Mouse (Mus musculus) myocyte (in vitro differentiated cells): ENCODE measurements around the gene Ulk4. TPM values are rescaled to one million over a fixed set of nuclear protein-coding genes. Genes with fewer than 3 reads are reported as not detected.

ENCODE experiments used
- H3K27me3 ChIP-seq: one replicate; pipeline ENCODE4 v1.6.1; 2011; ENCODE audit not compliant: control insufficient read depth, insufficient read depth, insufficient read length
- H3K36me3 ChIP-seq: one replicate; pipeline ENCODE4 v1.6.1; 2011; ENCODE audit not compliant: control insufficient read depth, insufficient read depth
- H3K4me2 ChIP-seq: one replicate; pipeline ENCODE4 v1.6.1; 2011; ENCODE audit warnings: low read depth, control low read depth
- H3K4me3 ChIP-seq: one replicate; pipeline ENCODE4 v1.5.1; 2011; ENCODE audit warnings: mild to moderate bottlenecking, control low read depth, moderate library complexity
- H3K79me2 ChIP-seq: one replicate; pipeline ENCODE4 v1.6.1; 2011; ENCODE audit not compliant: control insufficient read depth, insufficient read depth
- H3ac ChIP-seq: one replicate; pipeline ENCODE4 v1.6.1; 2011; ENCODE audit not compliant: control insufficient read depth, insufficient read length
- CEBPB ChIP-seq: IDR thresholded peaks from 2 replicates; pipeline ENCODE4 v1.6.1; 2011; ENCODE audit warnings: mild to moderate bottlenecking, moderate library complexity; ENCODE audit not compliant: poor library complexity, insufficient read depth, severe bottlenecking
- E2F4 ChIP-seq: IDR thresholded peaks from one replicate; pipeline ENCODE4 v1.6.1; 2011; ENCODE audit warnings: mild to moderate bottlenecking, control low read depth, moderate library complexity; ENCODE audit not compliant: insufficient read depth
- MAX ChIP-seq: IDR thresholded peaks from one replicate; pipeline ENCODE4 v1.6.1; 2011; ENCODE audit warnings: low read depth, mild to moderate bottlenecking, control low read depth
- MYOD1 ChIP-seq, 3 experiments: IDR thresholded peaks; one replicate each; pipeline ENCODE4 v1.6.1; 2011; ENCODE audit warnings: control low read depth in 2 of 3, low read depth in 2 of 3, mild to moderate bottlenecking in 2 of 3, moderate library complexity in 1 of 3; ENCODE audit not compliant: insufficient read length in 2 of 3, control insufficient read depth in 1 of 3
- MYOG ChIP-seq, 3 experiments: IDR thresholded peaks; one replicate each; pipeline ENCODE4 v1.6.1; 2011; ENCODE audit warnings: control low read depth in 2 of 3, low read depth in 2 of 3, mild to moderate bottlenecking in 2 of 3; ENCODE audit not compliant: insufficient read length in 2 of 3, control insufficient read depth in 1 of 3, insufficient read depth in 1 of 3
- POLR2A ChIP-seq: IDR thresholded peaks from one replicate; pipeline ENCODE4 v1.6.1; 2011; ENCODE audit warnings: low read depth, mild to moderate bottlenecking, control low read depth, moderate library complexity; ENCODE audit not compliant: insufficient read length
- POLR2AphosphoS2 ChIP-seq: IDR thresholded peaks from one replicate; pipeline ENCODE4 v1.6.1; 2011; ENCODE audit warnings: low read depth, control low read depth; ENCODE audit not compliant: insufficient read length
- REST ChIP-seq: IDR thresholded peaks from one replicate; pipeline ENCODE4 v1.6.1; 2011; ENCODE audit warnings: mild to moderate bottlenecking, control low read depth, moderate library complexity; ENCODE audit not compliant: insufficient read depth, insufficient read length
- SRF ChIP-seq: IDR thresholded peaks from one replicate; pipeline ENCODE4 v1.6.1; 2011; ENCODE audit warnings: low read depth; ENCODE audit not compliant: control insufficient read depth, insufficient read length
- TCF12 ChIP-seq: IDR thresholded peaks from one replicate; pipeline ENCODE4 v1.6.1; 2011; ENCODE audit warnings: mild to moderate bottlenecking, control low read depth; ENCODE audit not compliant: poor library complexity, insufficient read depth, severe bottlenecking
- TCF3 ChIP-seq: IDR thresholded peaks from one replicate; pipeline ENCODE4 v1.6.1; 2011; ENCODE audit warnings: low read depth, control low read depth; ENCODE audit not compliant: insufficient read length
- USF1 ChIP-seq: IDR thresholded peaks from one replicate; pipeline ENCODE4 v1.6.1; 2011; ENCODE audit warnings: low read depth, mild to moderate bottlenecking, control low read depth, moderate library complexity
- polyA plus RNA-seq: library from polyadenylated mRNA; unstranded; fragments of >200 nt; fragmentation: generic; extraction: Trizol; gene quantifications from one replicate; pipeline ENCODE4 v1.2.1, GENCODE M21; 2012; ENCODE audit warnings: missing spikeins

The Ulk4 gene
- polyA plus RNA-seq, 1 experiment, result 0.85 TPM

DNA sequence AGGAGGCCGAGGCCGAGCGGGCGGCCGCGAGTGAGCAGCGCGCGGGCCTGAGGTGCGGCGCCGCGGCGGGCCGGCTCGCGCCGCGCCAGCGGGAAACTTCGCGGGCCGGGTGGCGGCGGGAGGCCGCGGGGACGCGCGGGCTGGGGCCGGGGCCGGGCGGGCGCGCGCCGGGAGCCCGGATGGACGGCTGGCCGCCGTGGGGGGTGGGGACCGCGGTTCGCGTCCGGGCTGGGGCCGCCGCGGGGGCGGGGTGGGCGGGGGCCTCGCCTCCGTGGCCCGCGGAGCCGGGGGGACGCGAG is 343.5 kb downstream of the Ulk4 start:
- TF ChIP-seq SRF (no peak), POLR2AphosphoS2 (no peak), MAX (no peak), REST (no peak), USF1 (no peak), MYOG (IDR thresholded peaks at IDR 0.05; ENCODE audit: control insufficient read depth in 1 of 3, insufficient read depth in 1 of 3, insufficient read length in 2 of 3, low read depth in 2 of 3) (no peak), POLR2A (no peak), E2F4 (no peak), CEBPB (no peak), MYOD1 (IDR thresholded peaks at IDR 0.05; ENCODE audit: control insufficient read depth in 1 of 3, insufficient read length in 2 of 3, low read depth in 2 of 3) (no peak)
- Histone ChIP-seq H3ac (peak overlapping the region; percentile 93), H3K27me3 (no peaks in the 10 kb centered on the region), H3K36me3 (no peaks in the 10 kb centered on the region), H3K79me2 (peaks cover 49% of the 10 kb centered on the region), H3K4me2 (no peak overlapping the region), H3K4me3 (peak overlapping the region; percentile 61)

DNA sequence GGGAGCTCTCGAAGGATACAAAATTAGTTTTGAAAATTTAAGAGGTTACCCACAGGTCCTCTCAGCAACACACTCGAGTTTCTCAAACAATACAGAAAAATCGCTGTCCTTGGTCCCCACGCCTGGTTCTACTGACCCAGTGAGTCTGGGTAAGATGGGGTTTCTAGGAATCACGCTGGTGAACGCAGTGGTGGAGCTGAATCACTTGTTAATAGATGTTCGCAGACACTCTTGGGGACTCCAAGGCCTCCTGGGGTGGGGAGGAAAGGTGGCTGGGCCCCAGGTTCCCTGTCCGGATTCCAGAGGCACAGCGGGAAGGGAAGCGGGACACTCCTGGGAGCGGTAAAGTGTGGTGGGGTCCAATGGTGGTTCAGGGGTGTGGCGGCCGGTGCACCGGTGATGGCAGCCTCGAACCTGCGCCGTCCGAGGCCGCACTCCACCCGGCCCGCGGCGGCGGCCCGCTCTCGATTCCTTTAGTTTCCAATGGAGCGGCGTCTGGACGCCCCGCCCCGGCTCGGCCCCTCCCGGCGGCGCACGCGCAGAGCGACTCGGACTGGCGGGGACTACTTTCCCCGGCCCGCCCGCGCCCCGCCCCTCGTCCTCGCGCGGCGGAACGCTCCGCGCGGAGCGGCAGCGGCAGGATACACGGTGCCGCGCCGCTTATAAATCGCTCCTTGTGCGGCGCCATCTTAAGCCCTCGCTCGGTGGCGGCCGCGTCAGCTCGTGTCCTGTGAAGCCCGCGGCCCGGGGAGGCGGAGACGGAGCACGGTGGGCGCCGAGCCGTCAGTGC is 344.0 kb downstream of the Ulk4 start:
- TF ChIP-seq POLR2AphosphoS2, result peak; percentile 98
- TF ChIP-seq TCF12, result no peak
- TF ChIP-seq MYOD1 (IDR thresholded peaks at IDR 0.05; ENCODE audit: control insufficient read depth in 1 of 3, insufficient read length in 2 of 3, low read depth in 2 of 3), result peak in 1 of 3 experiments; percentile 29
- peak; percentile 16 for TF ChIP-seq REST
- peak; percentile 54 for TF ChIP-seq SRF
- peak; percentile 97 for TF ChIP-seq POLR2A
- Histone ChIP-seq H3K36me3 (no peaks in the 10 kb centered on the region), H3K27me3 (no peaks in the 10 kb centered on the region), H3K4me2 (peak overlapping the region; percentile 40), H3K79me2 (peaks cover 44% of the 10 kb centered on the region), H3K4me3 (peak overlapping the region; percentile 61), H3ac (peak overlapping the region; percentile 93)

DNA sequence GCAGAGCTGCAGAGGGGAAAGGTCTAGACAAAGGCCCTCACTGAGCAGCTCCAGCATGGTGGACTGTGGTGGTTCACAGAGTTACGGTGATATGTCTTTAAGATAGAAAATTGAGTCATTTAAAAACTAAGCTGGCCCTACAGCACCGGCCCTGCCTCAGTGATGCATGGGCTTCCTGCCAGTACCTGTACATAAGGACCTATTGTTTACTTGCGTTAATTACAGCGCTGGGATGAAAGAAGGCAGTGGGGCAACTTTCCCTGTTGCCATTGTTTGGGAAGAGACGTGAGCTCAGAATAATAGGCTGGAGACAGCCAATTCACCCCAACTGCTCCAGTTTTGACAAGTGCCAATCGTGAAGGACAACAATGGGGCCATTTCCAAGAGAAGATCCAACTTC is 344.6 kb downstream of the Ulk4 start:
- Histone ChIP-seq H3K36me3 (no peaks in the 10 kb centered on the region), H3K4me2 (no peak overlapping the region), H3K4me3 (no peak overlapping the region), H3K79me2 (peaks cover 37% of the 10 kb centered on the region), H3ac (peak overlapping the region; percentile 93), H3K27me3 (no peaks in the 10 kb centered on the region)
- TF ChIP-seq POLR2A, result no peak

DNA sequence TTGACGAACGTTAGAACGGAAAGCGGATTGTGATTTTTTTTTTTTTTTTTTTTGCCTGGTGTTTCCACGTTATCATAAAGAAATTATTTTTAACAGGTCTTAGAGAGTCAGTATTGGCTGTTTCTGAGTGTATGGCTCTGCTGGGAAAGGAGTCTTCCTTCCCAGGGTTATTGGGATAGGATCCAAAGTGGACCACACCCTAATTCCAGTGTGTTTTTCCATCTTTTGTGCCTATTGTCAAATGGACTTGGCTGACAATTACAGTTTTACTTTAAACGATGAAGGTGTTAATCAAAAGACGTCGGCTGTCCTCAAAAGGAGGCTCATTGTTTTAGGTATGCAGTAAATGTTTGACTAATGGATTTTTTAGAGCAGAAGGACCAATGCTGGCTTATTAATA is 346.2 kb downstream of the Ulk4 start:
- peaks cover 22% of the 10 kb centered on the region for H3K79me2 ChIP-seq
- H3K4me2 ChIP-seq, result no peak overlapping the region
- no peak overlapping the region for H3ac ChIP-seq
- no peak overlapping the region for H3K4me3 ChIP-seq
- TF ChIP-seq USF1 (no peak), REST (no peak), SRF (no peak), CEBPB (no peak), MYOG (IDR thresholded peaks at IDR 0.05; ENCODE audit: control insufficient read depth in 1 of 3, insufficient read depth in 1 of 3, insufficient read length in 2 of 3, low read depth in 2 of 3) (no peak), TCF12 (no peak), MYOD1 (IDR thresholded peaks at IDR 0.05; ENCODE audit: control insufficient read depth in 1 of 3, insufficient read length in 2 of 3, low read depth in 2 of 3) (no peak), POLR2AphosphoS2 (no peak)
- H3K36me3 ChIP-seq, result no peaks in the 10 kb centered on the region
- no peaks in the 10 kb centered on the region for H3K27me3 ChIP-seq

DNA sequence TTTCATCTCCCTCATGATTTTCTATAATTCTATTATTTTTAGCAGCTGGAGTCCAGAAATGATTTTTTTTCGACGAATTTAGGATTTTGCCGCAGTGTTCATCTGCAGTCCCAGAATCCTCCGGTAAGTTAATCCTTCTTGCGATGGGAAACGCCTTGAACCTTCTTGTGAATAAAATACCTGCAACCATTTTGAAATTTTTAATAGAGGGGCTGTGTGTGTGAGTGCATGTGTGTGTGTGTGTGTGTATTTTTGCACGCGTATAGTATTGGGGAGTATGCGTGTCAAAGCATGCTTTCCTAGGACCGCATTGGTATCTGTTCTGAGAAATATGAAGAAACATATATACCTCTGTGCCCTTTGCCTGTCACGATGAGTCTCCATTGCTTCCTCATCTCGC is 347.0 kb downstream of the Ulk4 start:
- TF ChIP-seq POLR2A (no peak), REST (no peak), MYOD1 (IDR thresholded peaks at IDR 0.05; ENCODE audit: control insufficient read depth in 1 of 3, insufficient read length in 2 of 3, low read depth in 2 of 3) (no peak), USF1 (no peak), TCF3 (no peak), E2F4 (no peak), CEBPB (no peak), SRF (no peak), POLR2AphosphoS2 (no peak), TCF12 (no peak), MAX (no peak), MYOG (IDR thresholded peaks at IDR 0.05; ENCODE audit: control insufficient read depth in 1 of 3, insufficient read depth in 1 of 3, insufficient read length in 2 of 3, low read depth in 2 of 3) (no peak)

More for the DNA sequence above, 347.0 kb downstream of the Ulk4 start:
- no peaks in the 10 kb centered on the region for H3K36me3 ChIP-seq
- no peak overlapping the region for H3K4me2 ChIP-seq
- no peaks in the 10 kb centered on the region for H3K27me3 ChIP-seq
- no peak overlapping the region for H3ac ChIP-seq
- H3K4me3 ChIP-seq, result no peak overlapping the region
- H3K79me2 ChIP-seq, result peaks cover 14% of the 10 kb centered on the region
